Mouse (Mus musculus): ENCODE results near the gene Arhgap28. TPM values are rescaled to one million over a fixed set of nuclear protein-coding genes. Genes with fewer than 3 reads are reported as not detected.

Arhgap28 gene
- 0.27 and 0.28 TPM in 2 replicates for polyA plus RNA-seq (2012; rRNA removed)

- Histone ChIP-seq H3K27me3 (ENCODE audit: control insufficient read depth, insufficient read depth, low read length) (no peaks in the 10 kb centered on the region; the same call in 1 of the 2 replicates), H3K4me3 (replicated peaks; ENCODE audit: insufficient read depth, low read depth, low read length) (peak within 1 kb of the TSS; percentile 61), H3K4me1 (ENCODE audit: control insufficient read depth, insufficient read depth, low read length) (no peaks in the 10 kb centered on the region), H3K27ac (ENCODE audit: insufficient read depth, low read length) (no peak within 1 kb of the TSS)
- TF ChIP-seq POLR2A (IDR thresholded peaks at IDR 0.05; ENCODE audit: borderline replicate concordance, insufficient read depth, low read length) (no peak), CTCF (IDR thresholded peaks at IDR 0.05; ENCODE audit: borderline replicate concordance, insufficient read depth, low read depth, low read length) (no peak)
- under 1% methylated on average over 65 of the region's 65 CpGs for WGBS
- DNase-seq, result peak; percentile 45 to 58
These were observed at the start of gene Arhgap28 for GRCm38 (mm10) chr17:68003741-68004560. Gene Arhgap28 (minus strand): TSS chr17:68004120.

- 65% methylated on average over 7 of the region's 7 CpGs for WGBS
- no peaks in the 10 kb centered on the region for H3K4me1 ChIP-seq (ENCODE audit: control insufficient read depth, insufficient read depth, low read length)
These were observed 42.4 kb upstream of the Arhgap28 start for GRCm38 (mm10) chr17:68046341-68046675.

GRCm38 (mm10) chr17:68045655-68046340, 41.9 kb upstream of the Arhgap28 start:
- no peak for TF ChIP-seq CTCF (IDR thresholded peaks at IDR 0.05; ENCODE audit: borderline replicate concordance, insufficient read depth, low read depth, low read length)
- WGBS, result 50% methylated on average over 8 of the region's 8 CpGs

More at GRCm38 (mm10) chr17:68046341-68046675, 42.4 kb upstream of the Arhgap28 start:
- Histone ChIP-seq H3K4me3 (replicated peaks; ENCODE audit: insufficient read depth, low read depth, low read length) (no peak overlapping the region), H3K27ac (ENCODE audit: insufficient read depth, low read length) (no peak overlapping the region), H3K27me3 (ENCODE audit: control insufficient read depth, insufficient read depth, low read length) (no peaks in the 10 kb centered on the region)
- no peak for DNase-seq
- TF ChIP-seq POLR2A (IDR thresholded peaks at IDR 0.05; ENCODE audit: borderline replicate concordance, insufficient read depth, low read length) (no peak), CTCF (IDR thresholded peaks at IDR 0.05; ENCODE audit: borderline replicate concordance, insufficient read depth, low read depth, low read length) (no peak)

GRCm38 (mm10) chr17:68042377-68042776, 38.5 kb upstream of the Arhgap28 start:
- 93% methylated on average over 4 of the region's 4 CpGs for WGBS
- Histone ChIP-seq H3K27me3 (ENCODE audit: control insufficient read depth, insufficient read depth, low read length) (no peaks in the 10 kb centered on the region), H3K27ac (ENCODE audit: insufficient read depth, low read length) (no peak overlapping the region), H3K4me3 (replicated peaks; ENCODE audit: insufficient read depth, low read depth, low read length) (no peak overlapping the region), H3K4me1 (ENCODE audit: control insufficient read depth, insufficient read depth, low read length) (no peaks in the 10 kb centered on the region)
- no peak for TF ChIP-seq CTCF (IDR thresholded peaks at IDR 0.05; ENCODE audit: borderline replicate concordance, insufficient read depth, low read depth, low read length)
- TF ChIP-seq POLR2A (IDR thresholded peaks at IDR 0.05; ENCODE audit: borderline replicate concordance, insufficient read depth, low read length), result no peak
- DNase-seq, result no peak

More at GRCm38 (mm10) chr17:68045655-68046340, 41.9 kb upstream of the Arhgap28 start:
- H3K4me3 ChIP-seq (replicated peaks; ENCODE audit: insufficient read depth, low read depth, low read length), result no peak overlapping the region
- H3K4me1 ChIP-seq (ENCODE audit: control insufficient read depth, insufficient read depth, low read length), result no peaks in the 10 kb centered on the region
- no peak for DNase-seq
- no peaks in the 10 kb centered on the region for H3K27me3 ChIP-seq (ENCODE audit: control insufficient read depth, insufficient read depth, low read length)
- no peak overlapping the region for H3K27ac ChIP-seq (ENCODE audit: insufficient read depth, low read length)

GRCm38 (mm10) chr17:68037011-68037410, 33.1 kb upstream of the Arhgap28 start:
- H3K4me1 ChIP-seq (ENCODE audit: control insufficient read depth, insufficient read depth, low read length), result no peaks in the 10 kb centered on the region
- DNase-seq, result no peak
- TF ChIP-seq CTCF (IDR thresholded peaks at IDR 0.05; ENCODE audit: borderline replicate concordance, insufficient read depth, low read depth, low read length), result no peak
- no peak for TF ChIP-seq POLR2A (IDR thresholded peaks at IDR 0.05; ENCODE audit: borderline replicate concordance, insufficient read depth, low read length)
- no peaks in the 10 kb centered on the region for H3K27me3 ChIP-seq (ENCODE audit: control insufficient read depth, insufficient read depth, low read length)
- H3K4me3 ChIP-seq (replicated peaks; ENCODE audit: insufficient read depth, low read depth, low read length), result no peak overlapping the region
- WGBS, result 93% methylated on average over 1 of the region's 1 CpGs
- H3K27ac ChIP-seq (ENCODE audit: insufficient read depth, low read length), result no peak overlapping the region

- WGBS, result 75% methylated on average over 5 of the region's 5 CpGs
- Histone ChIP-seq H3K27me3 (ENCODE audit: control insufficient read depth, insufficient read depth, low read length) (no peaks in the 10 kb centered on the region), H3K27ac (ENCODE audit: insufficient read depth, low read length) (no peak overlapping the region), H3K4me1 (ENCODE audit: control insufficient read depth, insufficient read depth, low read length) (no peaks in the 10 kb centered on the region), H3K4me3 (replicated peaks; ENCODE audit: insufficient read depth, low read depth, low read length) (no peak overlapping the region)
- no peak for TF ChIP-seq POLR2A (IDR thresholded peaks at IDR 0.05; ENCODE audit: borderline replicate concordance, insufficient read depth, low read length)
- TF ChIP-seq CTCF (IDR thresholded peaks at IDR 0.05; ENCODE audit: borderline replicate concordance, insufficient read depth, low read depth, low read length), result no peak
- DNase-seq, result no peak
These were observed 25.6 kb upstream of the Arhgap28 start for GRCm38 (mm10) chr17:68029495-68029894.

GRCm38 (mm10) chr17:68028519-68028918, 24.6 kb upstream of the Arhgap28 start:
- 87% methylated on average over 4 of the region's 4 CpGs for WGBS
- no peaks in the 10 kb centered on the region for H3K27me3 ChIP-seq (ENCODE audit: control insufficient read depth, insufficient read depth, low read length)
- H3K27ac ChIP-seq (ENCODE audit: insufficient read depth, low read length), result no peak overlapping the region
- DNase-seq, result no peak
- H3K4me3 ChIP-seq (replicated peaks; ENCODE audit: insufficient read depth, low read depth, low read length), result no peak overlapping the region
- no peak for TF ChIP-seq CTCF (IDR thresholded peaks at IDR 0.05; ENCODE audit: borderline replicate concordance, insufficient read depth, low read depth, low read length)
- no peak for TF ChIP-seq POLR2A (IDR thresholded peaks at IDR 0.05; ENCODE audit: borderline replicate concordance, insufficient read depth, low read length)
- H3K4me1 ChIP-seq (ENCODE audit: control insufficient read depth, insufficient read depth, low read length), result no peaks in the 10 kb centered on the region

GRCm38 (mm10) chr17:68024327-68024726, 20.4 kb upstream of the Arhgap28 start:
- TF ChIP-seq CTCF (IDR thresholded peaks at IDR 0.05; ENCODE audit: borderline replicate concordance, insufficient read depth, low read depth, low read length), result no peak
- no peak for TF ChIP-seq POLR2A (IDR thresholded peaks at IDR 0.05; ENCODE audit: borderline replicate concordance, insufficient read depth, low read length)
- 81% methylated on average over 7 of the region's 7 CpGs for WGBS
- Histone ChIP-seq H3K4me1 (ENCODE audit: control insufficient read depth, insufficient read depth, low read length) (no peaks in the 10 kb centered on the region), H3K4me3 (replicated peaks; ENCODE audit: insufficient read depth, low read depth, low read length) (no peak overlapping the region), H3K27me3 (ENCODE audit: control insufficient read depth, insufficient read depth, low read length) (no peaks in the 10 kb centered on the region), H3K27ac (ENCODE audit: insufficient read depth, low read length) (no peak overlapping the region)
- DNase-seq, result no peak

Measured in cerebellum, adult 2 months (tissue).